13 mouse cellular contexts compared by ENCODE assay signal in genomic region chr4:117646496-117646895, GRCm38 (mm10). TPM values are rescaled to one million over a fixed set of nuclear protein-coding genes. Genes with fewer than 3 reads are reported as not detected.
DNase-seq lines count a peak whose midpoint lies in the region; ATAC-seq and TF ChIP-seq lines count a peak whose summit lies in the region.
"Had no signal": no experiment of that assay in that cellular context is flagged by ENCODE, and none has a peak within 500 bp of the region (broad histone marks: within the 10 kb centered on the region; RNA-seq: fewer than 3 reads in every experiment).

No protein-coding gene starts in this region.

- ATAC-seq in forebrain, embryonic 16.5 days = no peak
- no peak for ATAC-seq in neural tube, embryonic 15.5 days (ENCODE audit: low FRiP score)
- ATAC-seq in liver, embryonic 12.5 days = no peak
- ATAC-seq: liver, postnatal 0 days had no signal

- 41% methylated on average over 8 of the region's 8 CpGs for WGBS in forebrain, embryonic 16.5 days
- WGBS in limb, embryonic 10.5 days = 82% methylated on average over 8 of the region's 8 CpGs
- WGBS in neural tube, embryonic 15.5 days = 38% methylated on average over 8 of the region's 8 CpGs
- WGBS in liver, embryonic 12.5 days (ENCODE audit: insufficient replicate concordance) = 56% methylated on average over 8 of the region's 8 CpGs

- H3K9me3 ChIP-seq in forebrain, embryonic 16.5 days (ENCODE audit: control insufficient read depth, low read length) = no peaks in the 10 kb centered on the region
- no peaks in the 10 kb centered on the region for H3K9me3 ChIP-seq in limb, embryonic 10.5 days (replicated peaks)
- H3K9me3 ChIP-seq in neural tube, embryonic 15.5 days (replicated peaks) = no peaks in the 10 kb centered on the region
- H3K9me3 ChIP-seq in liver, embryonic 12.5 days (replicated peaks) = no peaks in the 10 kb centered on the region
- H3K9me3 ChIP-seq: stomach, embryonic 15.5 days had no signal

- H3K27me3 ChIP-seq in forebrain, embryonic 16.5 days (replicated peaks; ENCODE audit: control insufficient read depth, insufficient read depth, low read length) = no peaks in the 10 kb centered on the region
- 0 out of 2 replicates have a peak, but pooled peaks cover 5% of the 10 kb centered on the region for H3K27me3 ChIP-seq in limb, embryonic 10.5 days (ENCODE audit: low read depth, poor library complexity, severe bottlenecking)
- peaks cover 2% of the 10 kb centered on the region; the same call in 1 of the 2 replicates for H3K27me3 ChIP-seq in neural tube, embryonic 15.5 days (replicated peaks)
- H3K27me3 ChIP-seq in liver, embryonic 12.5 days (replicated peaks) = no peaks in the 10 kb centered on the region
- H3K27me3 ChIP-seq: stomach, embryonic 15.5 days had no signal

- DNase-seq in layer of hippocampus, adult 2 months (ENCODE audit: low spot score in 2 of 2) = no peak
- no peak for DNase-seq in layer of hippocampus, postnatal 10 days (ENCODE audit: low spot score in 2 of 2)
- no peak for DNase-seq in limb, embryonic 10.5 days (ENCODE audit: low spot score)
- no peak for DNase-seq in left cerebral cortex, postnatal 10 days (ENCODE audit: extremely low spot score in 1 of 2, low spot score in 2 of 2)
- DNase-seq: gastrocnemius, adult 2 months; kidney, adult 11 months; liver, postnatal 0 days; right cerebral cortex, postnatal 4 days; thymus, postnatal 4 days had no signal

- peak overlapping the region; percentile 53; the same call in 1 of the 2 replicates for H3K27ac ChIP-seq in layer of hippocampus, adult 2 months
- H3K27ac ChIP-seq in forebrain, embryonic 16.5 days (ENCODE audit: low read length) = 0 out of 2 replicates have a peak overlapping the region, but pooled peaks have one; percentile 9
- H3K27ac ChIP-seq in limb, embryonic 10.5 days = 0 out of 2 replicates have a peak overlapping the region, but pooled peaks have one; percentile 26
- H3K27ac ChIP-seq in neural tube, embryonic 15.5 days (replicated peaks) = peak overlapping the region; percentile 74
- H3K27ac ChIP-seq in liver, embryonic 12.5 days = no peak overlapping the region
- H3K27ac ChIP-seq: gastrocnemius, adult 2 months; stomach, embryonic 15.5 days had no signal

- H3K4me1 ChIP-seq in forebrain, embryonic 16.5 days (replicated peaks; ENCODE audit: control insufficient read depth, insufficient read depth, low read length) = peaks cover 46% of the 10 kb centered on the region
- H3K4me1 ChIP-seq in limb, embryonic 10.5 days = peaks cover 79% of the 10 kb centered on the region
- peaks cover 48% of the 10 kb centered on the region for H3K4me1 ChIP-seq in neural tube, embryonic 15.5 days
- peaks cover 22% of the 10 kb centered on the region for H3K4me1 ChIP-seq in liver, embryonic 12.5 days
- H3K4me1 ChIP-seq: stomach, embryonic 15.5 days had no signal

- 0 out of 2 replicates have a peak overlapping the region, but pooled peaks have one; percentile 1 for H3K9ac ChIP-seq in forebrain, embryonic 16.5 days (replicated peaks; ENCODE audit: low read depth, low read length)
- no peak overlapping the region for H3K9ac ChIP-seq in neural tube, embryonic 15.5 days (replicated peaks)
- H3K9ac ChIP-seq in liver, embryonic 12.5 days = no peak overlapping the region
- H3K9ac ChIP-seq: liver, postnatal 0 days; stomach, embryonic 15.5 days had no signal

- no peak overlapping the region for H3K4me3 ChIP-seq in layer of hippocampus, adult 2 months
- no peak overlapping the region for H3K4me3 ChIP-seq in forebrain, embryonic 16.5 days (replicated peaks; ENCODE audit: low read length)
- H3K4me3 ChIP-seq in limb, embryonic 10.5 days = no peak overlapping the region
- H3K4me3 ChIP-seq in neural tube, embryonic 15.5 days (replicated peaks) = no peak overlapping the region
- no peak overlapping the region for H3K4me3 ChIP-seq in liver, embryonic 12.5 days
- H3K4me3 ChIP-seq: gastrocnemius, adult 2 months; stomach, embryonic 15.5 days had no signal

- no peak for TF ChIP-seq CTCF in layer of hippocampus, adult 2 months (conservative IDR thresholded peaks at IDR 0.05)

- H3K36me3 ChIP-seq in forebrain, embryonic 16.5 days (ENCODE audit: control insufficient read depth, insufficient read depth) = no peaks in the 10 kb centered on the region
- H3K36me3 ChIP-seq in limb, embryonic 10.5 days = peaks cover 36% of the 10 kb centered on the region
- peaks cover 2% of the 10 kb centered on the region; the same call in 1 of the 2 replicates for H3K36me3 ChIP-seq in neural tube, embryonic 15.5 days
- peaks cover 26% of the 10 kb centered on the region for H3K36me3 ChIP-seq in liver, embryonic 12.5 days
- H3K36me3 ChIP-seq: stomach, embryonic 15.5 days had no signal

- no peak overlapping the region for H3K4me2 ChIP-seq in forebrain, embryonic 16.5 days (ENCODE audit: low read length)
- H3K4me2 ChIP-seq in neural tube, embryonic 15.5 days = no peak overlapping the region
- H3K4me2 ChIP-seq in liver, embryonic 12.5 days = no peak overlapping the region
- H3K4me2 ChIP-seq: stomach, embryonic 15.5 days had no signal

- intact Hi-C loops in left cerebral cortex, postnatal 10 days (cut with DNase I) = no loop called here

RNA-seq across cellular contexts. Expression of gene Dmap1, which starts 35.6 kb away (rescaled TPM):
- total RNA-seq in layer of hippocampus, adult 2 months (2021) = 10 to 100 TPM; 39.0 to 40.4 TPM
- total RNA-seq in layer of hippocampus, postnatal 10 days (2021) = 10 to 100 TPM; 39.8 to 43.0 TPM
- polyA plus RNA-seq in forebrain, embryonic 16.5 days (2015; fragmentation: Nextera tagmentation; extraction: Ambion mirVana) = 80.1 and 80.4 TPM in 2 replicates
- polyA plus RNA-seq in limb, embryonic 10.5 days (2016; fragmentation: Nextera tagmentation; extraction: Ambion mirVana) = 89.7 and 92.2 TPM in 2 replicates
- polyA plus RNA-seq in neural tube, embryonic 15.5 days (2015; fragmentation: Nextera tagmentation; extraction: Ambion mirVana) = 70.7 and 73.1 TPM in 2 replicates
- polyA plus RNA-seq in liver, embryonic 12.5 days (2016; fragmentation: Nextera tagmentation; extraction: Ambion mirVana) = 30.4 and 31.1 TPM in 2 replicates
- total RNA-seq in left cerebral cortex, postnatal 10 days (2021) = 10 to 100 TPM; 37.6 to 42.2 TPM
